Mouse (Mus musculus) stomach, embryonic 14.5 days (tissue): Measurements from ENCODE around the gene Psat1. TPM values are rescaled to one million over a fixed set of nuclear protein-coding genes. Genes with fewer than 3 reads are reported as not detected.

Experiments used
- ATAC-seq: fragments of 200-750 bp; cut with Nextera tagmentation; 2 replicates; pipeline ENCODE4 v1.8.0; 2017; ENCODE audit warnings: low read depth, moderate TSS enrichment; ENCODE audit not compliant: insufficient number of reproducible peaks, insufficient read depth, low FRiP score
- H3K27ac ChIP-seq: fragments of 300-500 bp; sonication (generic); 2 replicates; pipeline ENCODE4 v1.5.1; 2014; ENCODE audit warnings: mild to moderate bottlenecking, low read length, moderate library complexity, mixed read lengths
- H3K27me3 ChIP-seq: fragments of 300-500 bp; sonication (generic); 2 replicates; pipeline ENCODE4 v1.6.1; 2014; ENCODE audit warnings: low read length, control low read depth, mixed read lengths; ENCODE audit not compliant: control insufficient read depth, insufficient read depth
- H3K36me3 ChIP-seq: fragments of 300-500 bp; sonication (generic); 2 replicates; pipeline ENCODE4 v1.6.1; 2014; ENCODE audit warnings: mild to moderate bottlenecking, control low read depth, low read length, moderate library complexity, mixed read lengths; ENCODE audit not compliant: control insufficient read depth, insufficient read depth
- H3K4me1 ChIP-seq: fragments of 300-500 bp; sonication (generic); 2 replicates; pipeline ENCODE4 v1.6.1; 2014; ENCODE audit warnings: low read length, control low read depth, mixed read lengths; ENCODE audit not compliant: control insufficient read depth, insufficient read depth
- H3K4me2 ChIP-seq: fragments of 300-500 bp; sonication (generic); replicated peaks from 2 replicates; pipeline ENCODE4 v1.6.1; 2014; ENCODE audit warnings: low read depth, low read length, control low read depth
- H3K4me3 ChIP-seq: fragments of 300-500 bp; sonication (generic); 2 replicates; pipeline ENCODE4 v1.5.1; 2014; ENCODE audit warnings: low read depth, low read length, control low read depth
- H3K9ac ChIP-seq: fragments of 300-500 bp; sonication (generic); replicated peaks from 2 replicates; pipeline ENCODE4 v1.6.1; 2014; ENCODE audit warnings: low read depth, mild to moderate bottlenecking, control low read depth, low read length, moderate library complexity, mixed read lengths
- H3K9me3 ChIP-seq: fragments of 300-500 bp; sonication (generic); 2 replicates; pipeline ENCODE4 v1.6.1; 2016; ENCODE audit warnings: low read depth, low read length, control low read depth; ENCODE audit not compliant: control insufficient read depth
- WGBS: fragments of 180-500 bp; shearing (Covaris S2); extraction: QIAGEN DNeasy Blood & Tissue Kit; methylation state at CpG from one replicate; pipeline ENCODE4 v1.1.7; 2014; 5-methylcytosine and 5-hydroxymethylcytosine counted together
- polyA plus RNA-seq: library from polyadenylated mRNA; unstranded; fragments of >200 nt; fragmentation: Nextera tagmentation; extraction: Ambion mirVana; gene quantifications from 2 replicates; pipeline ENCODE4 v1.2.1, GENCODE M21; 2014

The Psat1 gene
- polyA plus RNA-seq = 72.3 and 95.2 TPM in 2 replicates

- H3K4me3 ChIP-seq = no peak within 1 kb of the TSS
- WGBS = 81% methylated on average over 7 of the region's 7 CpGs
- H3K9me3 ChIP-seq = no peaks in the 10 kb centered on the region
- no peak within 1 kb of the TSS for H3K27ac ChIP-seq
- no peaks in the 10 kb centered on the region for H3K36me3 ChIP-seq
- ATAC-seq = no peak
- no peaks in the 10 kb centered on the region for H3K4me1 ChIP-seq
- H3K9ac ChIP-seq = no peak within 1 kb of the TSS
- H3K4me2 ChIP-seq = no peak within 1 kb of the TSS
- H3K27me3 ChIP-seq = no peaks in the 10 kb centered on the region
Observed at GRCm38 (mm10) chr19:15947237-15947636, at the start of gene Psat1. TSS of gene Psat1 (minus strand) at chr19:15947337.

GRCm38 (mm10) chr19:15990102-15990501 is 43.0 kb upstream of the Psat1 start:
- ATAC-seq = no peak
- H3K9me3 ChIP-seq = no peaks in the 10 kb centered on the region
- 80% methylated on average over 1 of the region's 1 CpGs for WGBS
- H3K4me1 ChIP-seq = peaks cover 3% of the 10 kb centered on the region; the same call in 1 of the 2 replicates
- H3K4me2 ChIP-seq = no peak overlapping the region
- H3K9ac ChIP-seq = no peak overlapping the region
- no peaks in the 10 kb centered on the region for H3K36me3 ChIP-seq
- H3K27me3 ChIP-seq = no peaks in the 10 kb centered on the region
- no peak overlapping the region for H3K4me3 ChIP-seq
- no peak overlapping the region for H3K27ac ChIP-seq

- no peaks in the 10 kb centered on the region for H3K36me3 ChIP-seq
- H3K4me2 ChIP-seq = peak overlapping the region; percentile 77
- H3K4me1 ChIP-seq = peaks cover 9% of the 10 kb centered on the region
- ATAC-seq = no peak
- no peaks in the 10 kb centered on the region for H3K27me3 ChIP-seq
- no peaks in the 10 kb centered on the region for H3K9me3 ChIP-seq
- H3K27ac ChIP-seq = peak overlapping the region; percentile 79; the same call in 1 of the 2 replicates
- H3K9ac ChIP-seq = peak overlapping the region; percentile 77; the same call in 1 of the 2 replicates
- 23% methylated on average over 10 of the region's 10 CpGs for WGBS
- H3K4me3 ChIP-seq = peak overlapping the region; percentile 81
Observed at GRCm38 (mm10) chr19:15985172-15985713, 38.1 kb upstream of the Psat1 start.

GRCm38 (mm10) chr19:15984449-15985171 is 37.5 kb upstream of the Psat1 start, which contains the start of gene Cep78:
TSS of gene Cep78 (minus strand) at chr19:15984989.
- Histone ChIP-seq H3K4me1 (peaks cover 9% of the 10 kb centered on the region), H3K27me3 (no peaks in the 10 kb centered on the region), H3K9ac (peak within 1 kb of the TSS; percentile 77), H3K27ac (peak within 1 kb of the TSS; percentile 79), H3K36me3 (no peaks in the 10 kb centered on the region), H3K9me3 (no peaks in the 10 kb centered on the region), H3K4me3 (peak within 1 kb of the TSS; percentile 81), H3K4me2 (peak within 1 kb of the TSS; percentile 77)
- under 1% methylated on average over 88 of the region's 88 CpGs for WGBS
- peak; percentile 93 for ATAC-seq

- 50% methylated on average over 15 of the region's 15 CpGs for WGBS
- Histone ChIP-seq H3K36me3 (no peaks in the 10 kb centered on the region), H3K9me3 (no peaks in the 10 kb centered on the region), H3K27me3 (no peaks in the 10 kb centered on the region), H3K4me2 (peak overlapping the region; percentile 77), H3K4me1 (peaks cover 9% of the 10 kb centered on the region), H3K27ac (no peak overlapping the region), H3K9ac (peak overlapping the region; percentile 77), H3K4me3 (peak overlapping the region; percentile 81)
- ATAC-seq = no peak
Observed at GRCm38 (mm10) chr19:15983739-15984344, 36.7 kb upstream of the Psat1 start.

- no peak overlapping the region for H3K4me2 ChIP-seq
Observed at GRCm38 (mm10) chr19:15982926-15983738, 36.0 kb upstream of the Psat1 start.

GRCm38 (mm10) chr19:15981861-15982260 is 34.7 kb upstream of the Psat1 start:
- no peak overlapping the region for H3K4me3 ChIP-seq
- H3K27me3 ChIP-seq = no peaks in the 10 kb centered on the region
- H3K9me3 ChIP-seq = no peaks in the 10 kb centered on the region
- H3K9ac ChIP-seq = no peak overlapping the region
- no peak overlapping the region for H3K27ac ChIP-seq
- WGBS = 49% methylated on average over 4 of the region's 4 CpGs
- no peak for ATAC-seq
- H3K36me3 ChIP-seq = peaks cover 12% of the 10 kb centered on the region
- H3K4me1 ChIP-seq = peaks cover 9% of the 10 kb centered on the region
- no peak overlapping the region for H3K4me2 ChIP-seq

More at GRCm38 (mm10) chr19:15982926-15983738, 36.0 kb upstream of the Psat1 start:
- 52% methylated on average over 9 of the region's 10 CpGs for WGBS
- Histone ChIP-seq H3K27me3 (no peaks in the 10 kb centered on the region), H3K4me1 (peaks cover 9% of the 10 kb centered on the region), H3K9ac (no peak overlapping the region), H3K36me3 (peaks cover 4% of the 10 kb centered on the region; the same call in 1 of the 2 replicates), H3K4me3 (no peak overlapping the region), H3K27ac (no peak overlapping the region), H3K9me3 (no peaks in the 10 kb centered on the region)
- no peak for ATAC-seq

GRCm38 (mm10) chr19:15973365-15973764 is 26.2 kb upstream of the Psat1 start:
- H3K4me3 ChIP-seq = no peak overlapping the region

More at GRCm38 (mm10) chr19:15973365-15973764, 26.2 kb upstream of the Psat1 start:
- Histone ChIP-seq H3K27me3 (no peaks in the 10 kb centered on the region), H3K4me2 (no peak overlapping the region), H3K27ac (no peak overlapping the region), H3K9me3 (no peaks in the 10 kb centered on the region), H3K4me1 (no peaks in the 10 kb centered on the region), H3K36me3 (peaks cover 42% of the 10 kb centered on the region), H3K9ac (no peak overlapping the region)
- no peak for ATAC-seq
- 66% methylated on average over 4 of the region's 4 CpGs for WGBS
